Mouse (Mus musculus): Measurements from ENCODE around the gene Sla2.

DNA sequence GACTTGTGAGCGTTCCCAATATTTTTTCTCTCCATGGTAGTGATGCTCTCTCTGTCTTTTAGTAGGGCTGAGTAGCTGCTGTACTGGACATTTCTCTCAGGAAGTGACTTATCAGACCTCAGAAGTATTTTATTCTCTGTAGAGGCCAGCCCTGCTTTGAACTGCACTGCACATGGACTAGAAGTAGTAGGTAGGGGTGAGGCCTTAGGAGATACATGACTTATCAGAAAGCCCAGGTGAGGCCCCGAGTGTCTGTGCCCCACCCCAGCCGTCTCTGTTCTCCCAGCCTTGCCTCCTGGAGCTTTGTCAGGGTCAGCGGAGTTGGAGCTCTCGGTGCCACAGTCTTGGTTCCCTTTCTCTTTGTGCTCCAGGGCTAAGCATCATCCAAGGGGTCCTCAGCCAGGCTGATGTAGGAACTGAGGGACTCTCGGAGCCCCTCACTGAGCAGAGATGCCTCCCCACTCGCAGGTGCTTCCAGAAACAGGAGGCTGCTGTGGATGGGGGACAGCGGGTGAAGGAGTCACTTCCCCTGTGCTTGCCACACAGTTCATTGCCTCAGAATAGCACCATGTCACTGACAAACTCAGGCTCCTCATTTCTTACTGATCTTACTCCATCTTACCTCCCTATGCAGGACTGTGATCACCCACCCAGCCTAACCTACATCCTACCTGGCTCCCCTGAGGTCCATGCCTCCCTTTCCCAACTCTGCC lies 12.8 kb downstream of the Sla2 start:
- TF ChIP-seq POLR2A (IDR thresholded peaks at IDR 0.05; ENCODE audit: borderline replicate concordance, extremely low read depth, insufficient read depth, insufficient read length, poor library complexity, severe bottlenecking): no peak
- TF ChIP-seq CTCF (IDR thresholded peaks at IDR 0.05; ENCODE audit: borderline replicate concordance, extremely low read depth, insufficient read depth, insufficient read length): no peak
